Mouse (Mus musculus): ENCODE measurements around the gene Akap8l. TPM values are rescaled to one million over a fixed set of nuclear protein-coding genes. Genes with fewer than 3 reads are reported as not detected.
A peak's percentile ranks its signal among the peaks of the same experiment; 100 is the strongest.

Akap8l gene
- polyA plus RNA-seq, 1 experiment from 2014 or later: 64.4 TPM

DNA sequence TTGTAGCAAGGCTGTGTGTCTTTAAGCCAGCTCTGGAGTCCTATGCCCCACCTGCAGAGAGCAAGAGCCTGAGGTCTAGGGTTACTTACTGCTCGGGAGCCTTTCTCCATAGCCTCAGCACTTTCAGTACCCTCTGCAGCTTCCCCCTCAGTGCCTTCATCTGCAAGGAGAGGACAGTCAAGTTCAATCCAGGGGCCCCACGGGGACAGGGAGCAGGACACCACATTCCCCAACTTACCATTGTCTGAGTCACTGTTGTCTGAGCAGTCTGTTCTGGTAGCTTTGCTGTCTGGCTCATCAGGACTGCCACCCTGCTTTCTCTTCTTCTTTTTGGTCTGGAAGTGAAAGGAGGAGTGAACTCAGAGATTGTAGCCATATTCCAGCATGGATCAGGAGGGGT, 14.5 kb downstream of the Akap8l start:
- no peak for ATAC-seq (replicated peaks; ENCODE audit: low FRiP score, low TSS enrichment, low read depth)
- H3K4me1 ChIP-seq (replicated peaks; ENCODE audit: control insufficient read depth, insufficient read depth, low read length): no peaks in the 10 kb centered on the region
- H3K27me3 ChIP-seq (replicated peaks; ENCODE audit: control insufficient read depth, insufficient read depth, low read length): no peaks in the 10 kb centered on the region
- H3K4me3 ChIP-seq (ENCODE audit: low read depth, low read length): no peak overlapping the region
- DNase-seq (ENCODE audit: low spot score): no peak
- H3K9ac ChIP-seq (ENCODE audit: low read length): no peak overlapping the region
- H3K9me3 ChIP-seq (ENCODE audit: control insufficient read depth, low read length): no peaks in the 10 kb centered on the region
- 87% methylated on average over 2 of the region's 2 CpGs for WGBS
- H3K27ac ChIP-seq (ENCODE audit: low read depth): no peak overlapping the region
- peaks cover 79% of the 10 kb centered on the region for H3K36me3 ChIP-seq (ENCODE audit: control insufficient read depth, insufficient read depth, low read length)
- H3K4me2 ChIP-seq (ENCODE audit: low read length): no peak overlapping the region

DNA sequence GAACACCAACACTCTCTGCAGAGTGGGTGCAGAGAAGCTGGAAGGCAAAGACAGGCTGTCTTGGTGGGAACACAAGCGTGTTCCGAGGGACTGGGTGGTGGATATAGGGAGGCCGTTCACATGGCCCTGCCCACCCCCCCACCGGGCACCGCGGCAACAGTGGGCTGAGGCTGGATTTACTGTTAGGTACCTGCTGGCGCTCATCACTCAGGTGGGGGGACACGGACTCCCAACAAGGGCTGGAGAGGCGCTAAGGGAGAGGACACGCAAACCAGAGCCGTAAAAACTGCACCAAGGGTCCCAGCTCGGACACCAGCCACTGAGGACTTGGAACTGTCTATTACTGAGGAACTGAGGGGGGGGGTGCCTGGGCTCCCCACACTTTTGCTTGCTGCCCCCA, 15.5 kb downstream of the Akap8l start:
- no peaks in the 10 kb centered on the region for H3K9me3 ChIP-seq (ENCODE audit: control insufficient read depth, low read length)
- H3K9ac ChIP-seq (ENCODE audit: low read length): no peak overlapping the region
- 94% methylated on average over 12 of the region's 12 CpGs for WGBS
- H3K27ac ChIP-seq (ENCODE audit: low read depth): no peak overlapping the region
- ATAC-seq (replicated peaks; ENCODE audit: low FRiP score, low TSS enrichment, low read depth) (no peak), DNase-seq (ENCODE audit: low spot score) (no peak)
- H3K27me3 ChIP-seq (replicated peaks; ENCODE audit: control insufficient read depth, insufficient read depth, low read length): no peaks in the 10 kb centered on the region
- H3K4me3 ChIP-seq (ENCODE audit: low read depth, low read length): no peak overlapping the region
- no peak overlapping the region for H3K4me2 ChIP-seq (ENCODE audit: low read length)
- H3K4me1 ChIP-seq (replicated peaks; ENCODE audit: control insufficient read depth, insufficient read depth, low read length): no peaks in the 10 kb centered on the region
- H3K36me3 ChIP-seq (ENCODE audit: control insufficient read depth, insufficient read depth, low read length): peaks cover 79% of the 10 kb centered on the region

DNA sequence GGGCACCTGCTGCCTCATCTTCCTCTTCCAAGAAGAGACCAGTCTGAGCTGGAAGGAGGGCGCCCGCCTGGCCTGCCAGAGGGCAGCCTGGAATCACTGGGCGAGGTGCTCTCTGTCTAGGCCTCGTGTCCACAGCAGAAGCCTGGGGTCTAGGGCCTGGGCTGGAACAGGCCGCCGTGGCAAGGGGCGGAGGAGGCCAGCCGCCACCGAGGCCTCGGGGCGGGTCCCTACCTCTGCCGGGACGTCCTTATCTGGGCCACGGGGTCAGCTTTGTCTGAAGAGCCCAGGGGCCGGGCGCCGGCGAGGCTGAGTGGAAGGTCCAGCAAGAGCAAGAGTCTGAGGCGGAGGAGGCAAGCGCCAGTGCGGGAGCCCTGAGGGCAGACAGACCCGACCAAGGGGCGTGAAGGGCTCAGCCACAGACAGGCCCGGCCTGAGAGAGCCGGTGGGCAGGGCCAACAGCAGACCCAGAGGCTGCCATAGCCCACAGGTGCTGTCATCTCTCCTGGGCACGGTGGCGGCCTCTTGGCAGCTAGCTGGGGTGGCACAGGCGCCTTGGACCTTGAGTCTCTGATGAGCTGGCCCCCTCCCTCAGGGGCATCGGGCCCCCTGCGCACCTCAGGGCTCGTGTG, 16.6 kb downstream of the Akap8l start:
- no peak for ATAC-seq (replicated peaks; ENCODE audit: low FRiP score, low TSS enrichment, low read depth)
- no peak overlapping the region for H3K27ac ChIP-seq (ENCODE audit: low read depth)
- WGBS: 81% methylated on average over 31 of the region's 31 CpGs
- H3K9me3 ChIP-seq (ENCODE audit: control insufficient read depth, low read length): no peaks in the 10 kb centered on the region
- H3K36me3 ChIP-seq (ENCODE audit: control insufficient read depth, insufficient read depth, low read length): peaks cover 78% of the 10 kb centered on the region
- no peak overlapping the region for H3K4me3 ChIP-seq (ENCODE audit: low read depth, low read length)
- H3K4me1 ChIP-seq (replicated peaks; ENCODE audit: control insufficient read depth, insufficient read depth, low read length): no peaks in the 10 kb centered on the region
- no peak overlapping the region for H3K4me2 ChIP-seq (ENCODE audit: low read length)
- no peaks in the 10 kb centered on the region for H3K27me3 ChIP-seq (replicated peaks; ENCODE audit: control insufficient read depth, insufficient read depth, low read length)
- DNase-seq (ENCODE audit: low spot score): no peak
- H3K9ac ChIP-seq (ENCODE audit: low read length): no peak overlapping the region

DNA sequence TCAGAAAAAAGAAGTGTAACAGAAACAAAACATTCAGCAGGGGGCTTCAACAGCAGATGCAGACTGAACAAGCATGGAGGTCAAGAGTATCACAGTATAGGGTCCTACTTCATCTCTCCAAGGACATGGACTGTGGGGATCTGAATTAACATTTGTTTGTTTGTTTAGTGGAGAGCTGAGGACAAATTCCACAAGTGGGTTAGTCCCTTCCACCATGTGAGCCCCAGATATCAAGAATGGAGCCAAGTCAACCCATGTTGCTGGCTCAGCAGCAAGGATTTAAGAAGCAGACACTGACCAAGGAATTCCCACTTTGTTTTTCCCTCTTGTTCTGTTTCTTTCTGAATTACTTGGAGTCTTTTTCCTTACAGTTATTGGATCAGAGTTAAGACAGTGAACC, 22.9 kb downstream of the Akap8l start:
- Histone ChIP-seq H3K4me1 (replicated peaks; ENCODE audit: control insufficient read depth, insufficient read depth, low read length) (no peaks in the 10 kb centered on the region), H3K27ac (ENCODE audit: low read depth) (no peak overlapping the region), H3K36me3 (ENCODE audit: control insufficient read depth, insufficient read depth, low read length) (peaks cover 61% of the 10 kb centered on the region), H3K9ac (ENCODE audit: low read length) (no peak overlapping the region), H3K27me3 (replicated peaks; ENCODE audit: control insufficient read depth, insufficient read depth, low read length) (no peaks in the 10 kb centered on the region), H3K4me3 (ENCODE audit: low read depth, low read length) (no peak overlapping the region), H3K9me3 (ENCODE audit: control insufficient read depth, low read length) (no peaks in the 10 kb centered on the region), H3K4me2 (ENCODE audit: low read length) (no peak overlapping the region)
- no peak for ATAC-seq (replicated peaks; ENCODE audit: low FRiP score, low TSS enrichment, low read depth)
- DNase-seq (ENCODE audit: low spot score): no peak

DNA sequence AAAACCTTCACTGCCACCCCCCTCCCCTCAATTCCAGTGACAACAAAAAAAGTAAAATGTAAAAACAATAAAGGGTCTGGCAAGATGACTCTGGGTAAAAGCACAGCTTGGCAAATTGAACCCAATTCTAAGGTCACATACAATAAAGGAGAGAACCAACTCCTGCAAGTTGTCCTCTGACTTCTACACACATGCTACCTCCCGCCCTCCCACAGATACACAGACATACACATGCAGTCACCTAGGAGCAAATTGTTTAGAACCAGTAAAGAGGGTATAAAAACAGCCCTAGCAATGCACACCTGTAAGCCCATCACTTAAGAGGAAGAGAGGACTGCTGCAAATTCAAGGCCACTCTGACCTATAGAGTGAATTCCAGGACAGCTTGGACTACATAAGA, 27.6 kb downstream of the Akap8l start:
- no peaks in the 10 kb centered on the region for H3K9me3 ChIP-seq (ENCODE audit: control insufficient read depth, low read length)
- no peak overlapping the region for H3K9ac ChIP-seq (ENCODE audit: low read length)
- no peak for DNase-seq (ENCODE audit: low spot score)
- no peaks in the 10 kb centered on the region for H3K27me3 ChIP-seq (replicated peaks; ENCODE audit: control insufficient read depth, insufficient read depth, low read length)
- 91% methylated on average over 1 of the region's 1 CpGs for WGBS
- peaks cover 41% of the 10 kb centered on the region for H3K36me3 ChIP-seq (ENCODE audit: control insufficient read depth, insufficient read depth, low read length)
- H3K27ac ChIP-seq (ENCODE audit: low read depth): no peak overlapping the region
- peaks cover 4% of the 10 kb centered on the region; the same call in 1 of the 2 replicates for H3K4me1 ChIP-seq (replicated peaks; ENCODE audit: control insufficient read depth, insufficient read depth, low read length)
- H3K4me3 ChIP-seq (ENCODE audit: low read depth, low read length): no peak overlapping the region
- no peak for ATAC-seq (replicated peaks; ENCODE audit: low FRiP score, low TSS enrichment, low read depth)
- H3K4me2 ChIP-seq (ENCODE audit: low read length): no peak overlapping the region

DNA sequence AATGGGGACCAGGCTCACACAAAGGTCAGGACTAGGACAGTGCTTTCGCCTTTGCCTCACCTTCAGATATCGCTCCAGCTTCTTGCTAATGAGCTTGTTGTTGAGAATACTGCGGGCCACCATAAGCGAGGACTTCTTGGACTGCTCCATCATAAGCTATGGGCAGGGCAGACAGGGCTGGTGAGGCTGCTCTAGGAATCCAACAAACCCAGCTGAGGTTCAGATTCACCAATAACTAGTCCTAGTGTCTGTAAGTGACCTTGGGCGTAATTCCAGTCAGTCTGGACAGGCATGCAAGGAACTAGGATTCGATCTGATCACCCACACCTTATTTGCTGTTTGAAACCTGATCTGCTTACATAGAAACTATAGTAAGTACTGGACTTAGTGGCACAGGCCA, 28.6 kb downstream of the Akap8l start:
- Histone ChIP-seq H3K4me3 (ENCODE audit: low read depth, low read length) (peak overlapping the region; percentile 92), H3K9ac (ENCODE audit: low read length) (peak overlapping the region; percentile 59), H3K9me3 (ENCODE audit: control insufficient read depth, low read length) (no peaks in the 10 kb centered on the region), H3K27ac (ENCODE audit: low read depth) (peak overlapping the region; percentile 97), H3K27me3 (replicated peaks; ENCODE audit: control insufficient read depth, insufficient read depth, low read length) (no peaks in the 10 kb centered on the region), H3K4me1 (replicated peaks; ENCODE audit: control insufficient read depth, insufficient read depth, low read length) (peaks cover 4% of the 10 kb centered on the region; the same call in 1 of the 2 replicates), H3K4me2 (ENCODE audit: low read length) (peak overlapping the region; percentile 78), H3K36me3 (ENCODE audit: control insufficient read depth, insufficient read depth, low read length) (peaks cover 41% of the 10 kb centered on the region)
- ATAC-seq (replicated peaks; ENCODE audit: low FRiP score, low TSS enrichment, low read depth) (no peak), DNase-seq (ENCODE audit: low spot score) (no peak)
- WGBS: 10% methylated on average over 6 of the region's 6 CpGs

DNA sequence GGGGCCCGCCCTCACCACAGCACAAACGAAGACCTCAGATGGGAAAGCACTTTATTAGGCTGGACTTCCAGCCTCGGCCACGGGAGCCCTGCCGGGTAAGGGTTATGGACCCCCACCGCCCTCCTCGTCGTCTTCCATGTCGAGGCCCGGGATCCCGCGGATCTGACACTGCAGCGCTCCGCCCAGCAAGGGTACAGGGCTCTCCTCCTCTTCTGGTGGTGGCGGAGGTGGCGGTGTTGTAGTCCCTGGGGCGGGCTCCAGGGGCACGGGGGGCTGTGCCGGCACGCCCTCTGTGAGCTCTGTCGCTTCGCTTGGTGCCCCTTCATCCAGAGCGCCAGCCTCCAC, 29.0 kb downstream of the Akap8l start:
- peaks cover 4% of the 10 kb centered on the region; the same call in 1 of the 2 replicates for H3K4me1 ChIP-seq (replicated peaks; ENCODE audit: control insufficient read depth, insufficient read depth, low read length)
- peaks cover 42% of the 10 kb centered on the region for H3K36me3 ChIP-seq (ENCODE audit: control insufficient read depth, insufficient read depth, low read length)
- DNase-seq (ENCODE audit: low spot score): no peak

DNA sequence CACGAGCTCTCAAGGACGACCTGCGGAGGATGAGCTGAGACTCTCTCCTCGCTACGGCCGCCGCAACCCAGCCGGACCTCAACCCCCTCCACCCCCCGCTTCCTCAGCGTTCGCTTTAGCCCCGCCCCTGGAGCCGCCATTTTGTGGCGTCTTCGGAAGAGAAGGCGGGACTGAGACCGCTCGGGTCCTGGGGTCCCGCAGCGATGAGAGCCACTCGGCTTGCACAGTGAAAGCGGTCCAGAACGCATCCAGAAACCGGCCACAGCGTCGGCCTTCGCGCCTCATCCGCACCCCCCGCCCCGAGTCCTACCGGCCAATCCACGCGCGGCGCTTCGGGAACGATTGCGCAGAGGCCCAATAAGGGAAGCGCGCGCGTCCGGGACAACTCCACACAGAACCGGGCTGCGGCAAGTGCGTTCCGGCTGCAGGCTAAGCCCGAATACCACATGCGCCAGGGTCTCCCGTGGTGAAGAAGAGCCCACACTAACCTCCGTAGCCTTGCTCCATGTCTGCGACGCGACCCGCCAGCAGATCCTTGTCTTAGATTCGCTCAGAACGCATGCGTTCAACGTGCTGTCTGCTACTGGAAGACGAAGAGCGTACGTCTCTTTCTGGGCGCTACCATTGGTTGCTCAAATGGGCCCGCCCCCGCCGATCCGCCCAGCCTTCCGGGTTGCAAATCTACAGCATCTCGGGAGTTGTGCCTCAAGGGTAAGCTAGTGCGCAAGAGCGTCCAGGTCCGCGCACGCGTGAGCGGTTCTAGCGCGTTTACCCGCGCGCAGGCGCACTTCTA, 29.6 kb downstream of the Akap8l start, which contains the start of gene Akap8:
Akap8 (minus strand) TSS at position 642 of the 793 bp plus-strand sequence.
- DNase-seq (ENCODE audit: low spot score): peak; percentile 94
- peak; percentile 97 for ATAC-seq (replicated peaks; ENCODE audit: low FRiP score, low TSS enrichment, low read depth)
- H3K27me3 ChIP-seq (replicated peaks; ENCODE audit: control insufficient read depth, insufficient read depth, low read length): no peaks in the 10 kb centered on the region
- no peaks in the 10 kb centered on the region for H3K9me3 ChIP-seq (ENCODE audit: control insufficient read depth, low read length)
- H3K4me2 ChIP-seq (ENCODE audit: low read length): peak within 1 kb of the TSS; percentile 78
- H3K4me1 ChIP-seq (replicated peaks; ENCODE audit: control insufficient read depth, insufficient read depth, low read length): peaks cover 4% of the 10 kb centered on the region; the same call in 1 of the 2 replicates
- H3K9ac ChIP-seq (ENCODE audit: low read length): peak within 1 kb of the TSS; percentile 94
- peak within 1 kb of the TSS; percentile 97 for H3K27ac ChIP-seq (ENCODE audit: low read depth)
- H3K36me3 ChIP-seq (ENCODE audit: control insufficient read depth, insufficient read depth, low read length): peaks cover 42% of the 10 kb centered on the region
- peak within 1 kb of the TSS; percentile 92 for H3K4me3 ChIP-seq (ENCODE audit: low read depth, low read length)
- WGBS: under 1% methylated on average over 80 of the region's 83 CpGs

More for the DNA sequence above, 29.0 kb downstream of the Akap8l start:
- no peaks in the 10 kb centered on the region for H3K9me3 ChIP-seq (ENCODE audit: control insufficient read depth, low read length)
- H3K4me2 ChIP-seq (ENCODE audit: low read length): peak overlapping the region; percentile 78
- H3K4me3 ChIP-seq (ENCODE audit: low read depth, low read length): peak overlapping the region; percentile 92
- ATAC-seq (replicated peaks; ENCODE audit: low FRiP score, low TSS enrichment, low read depth): peak; percentile 70
- WGBS: 0% methylated on average over 23 of the region's 23 CpGs
- peak overlapping the region; percentile 59 for H3K9ac ChIP-seq (ENCODE audit: low read length)
- H3K27ac ChIP-seq (ENCODE audit: low read depth): peak overlapping the region; percentile 97
- no peaks in the 10 kb centered on the region for H3K27me3 ChIP-seq (replicated peaks; ENCODE audit: control insufficient read depth, insufficient read depth, low read length)

Measured in intestine, embryonic 14.5 days (tissue).